Mouse (Mus musculus) stomach, embryonic 14.5 days (tissue): ENCODE results near the gene Magi3. TPM values are rescaled to one million over a fixed set of nuclear protein-coding genes. Genes with fewer than 3 reads are reported as not detected.

ENCODE experiments used
- ATAC-seq: fragments of 200-750 bp; cut with Nextera tagmentation; 2 replicates; pipeline ENCODE4 v1.8.0; 2017; ENCODE audit warnings: low read depth, moderate TSS enrichment; ENCODE audit not compliant: insufficient number of reproducible peaks, insufficient read depth, low FRiP score
- H3K27ac ChIP-seq: fragments of 300-500 bp; sonication (generic); 2 replicates; pipeline ENCODE4 v1.5.1; 2014; ENCODE audit warnings: mild to moderate bottlenecking, low read length, moderate library complexity, mixed read lengths
- H3K27me3 ChIP-seq: fragments of 300-500 bp; sonication (generic); 2 replicates; pipeline ENCODE4 v1.6.1; 2014; ENCODE audit warnings: low read length, control low read depth, mixed read lengths; ENCODE audit not compliant: control insufficient read depth, insufficient read depth
- H3K36me3 ChIP-seq: fragments of 300-500 bp; sonication (generic); 2 replicates; pipeline ENCODE4 v1.6.1; 2014; ENCODE audit warnings: mild to moderate bottlenecking, control low read depth, low read length, moderate library complexity, mixed read lengths; ENCODE audit not compliant: control insufficient read depth, insufficient read depth
- H3K4me1 ChIP-seq: fragments of 300-500 bp; sonication (generic); 2 replicates; pipeline ENCODE4 v1.6.1; 2014; ENCODE audit warnings: low read length, control low read depth, mixed read lengths; ENCODE audit not compliant: control insufficient read depth, insufficient read depth
- H3K4me2 ChIP-seq: fragments of 300-500 bp; sonication (generic); replicated peaks from 2 replicates; pipeline ENCODE4 v1.6.1; 2014; ENCODE audit warnings: low read depth, low read length, control low read depth
- H3K4me3 ChIP-seq: fragments of 300-500 bp; sonication (generic); 2 replicates; pipeline ENCODE4 v1.5.1; 2014; ENCODE audit warnings: low read depth, low read length, control low read depth
- H3K9ac ChIP-seq: fragments of 300-500 bp; sonication (generic); replicated peaks from 2 replicates; pipeline ENCODE4 v1.6.1; 2014; ENCODE audit warnings: low read depth, mild to moderate bottlenecking, control low read depth, low read length, moderate library complexity, mixed read lengths
- H3K9me3 ChIP-seq: fragments of 300-500 bp; sonication (generic); 2 replicates; pipeline ENCODE4 v1.6.1; 2016; ENCODE audit warnings: low read depth, low read length, control low read depth; ENCODE audit not compliant: control insufficient read depth
- WGBS: fragments of 180-500 bp; shearing (Covaris S2); extraction: QIAGEN DNeasy Blood & Tissue Kit; methylation state at CpG from one replicate; pipeline ENCODE4 v1.1.7; 2014; 5-methylcytosine and 5-hydroxymethylcytosine counted together
- polyA plus RNA-seq: library from polyadenylated mRNA; unstranded; fragments of >200 nt; fragmentation: Nextera tagmentation; extraction: Ambion mirVana; gene quantifications from 2 replicates; pipeline ENCODE4 v1.2.1, GENCODE M21; 2014

Magi3 gene
- polyA plus RNA-seq, 1 experiment from 2014 or later = 9.9 TPM

GRCm38 (mm10) chr3:103968701-103969100 is 251.5 kb downstream of the Magi3 start:
- WGBS = under 1% methylated on average over 23 of the region's 24 CpGs
- H3K4me1 ChIP-seq = 0 out of 2 replicates have a peak, but pooled peaks cover 2% of the 10 kb centered on the region
- peak; percentile 55; the same call in 1 of the 2 replicates for ATAC-seq

GRCm38 (mm10) chr3:103967861-103968691 is 252.1 kb downstream of the Magi3 start, which contains the start of gene Phtf1:
Gene Phtf1 (plus strand): TSS chr3:103968110.
- WGBS = under 1% methylated on average over 57 of the region's 70 CpGs
- H3K9ac ChIP-seq = peak within 1 kb of the TSS; percentile 76
- no peaks in the 10 kb centered on the region for H3K27me3 ChIP-seq
- H3K9me3 ChIP-seq = no peaks in the 10 kb centered on the region
- H3K4me3 ChIP-seq = peak within 1 kb of the TSS; percentile 68
- 0 out of 2 replicates have a peak, but pooled peaks cover 2% of the 10 kb centered on the region for H3K4me1 ChIP-seq
- ATAC-seq = peak; percentile 95
- H3K27ac ChIP-seq = peak within 1 kb of the TSS; percentile 94
- H3K4me2 ChIP-seq = peak within 1 kb of the TSS; percentile 61
- H3K36me3 ChIP-seq = peaks cover 12% of the 10 kb centered on the region

More at GRCm38 (mm10) chr3:103968701-103969100, 251.5 kb downstream of the Magi3 start:
- Histone ChIP-seq H3K9ac (peak overlapping the region; percentile 76), H3K36me3 (peaks cover 9% of the 10 kb centered on the region), H3K9me3 (no peaks in the 10 kb centered on the region), H3K4me3 (peak overlapping the region; percentile 68), H3K4me2 (peak overlapping the region; percentile 61), H3K27ac (peak overlapping the region; percentile 94), H3K27me3 (no peaks in the 10 kb centered on the region)

GRCm38 (mm10) chr3:103967231-103967630 is 252.9 kb downstream of the Magi3 start:
- peak overlapping the region; percentile 76 for H3K9ac ChIP-seq
- peak overlapping the region; percentile 61 for H3K4me2 ChIP-seq
- WGBS = 24% methylated on average over 2 of the region's 2 CpGs
- H3K9me3 ChIP-seq = no peaks in the 10 kb centered on the region
- peak overlapping the region; percentile 68 for H3K4me3 ChIP-seq
- peak overlapping the region; percentile 94; the same call in 1 of the 2 replicates for H3K27ac ChIP-seq
- H3K36me3 ChIP-seq = peaks cover 16% of the 10 kb centered on the region
- no peaks in the 10 kb centered on the region for H3K27me3 ChIP-seq
- H3K4me1 ChIP-seq = 0 out of 2 replicates have a peak, but pooled peaks cover 2% of the 10 kb centered on the region
- ATAC-seq = no peak
